Mouse (Mus musculus): ENCODE data around the gene Epm2aip1.

Epm2aip1 gene

DNA sequence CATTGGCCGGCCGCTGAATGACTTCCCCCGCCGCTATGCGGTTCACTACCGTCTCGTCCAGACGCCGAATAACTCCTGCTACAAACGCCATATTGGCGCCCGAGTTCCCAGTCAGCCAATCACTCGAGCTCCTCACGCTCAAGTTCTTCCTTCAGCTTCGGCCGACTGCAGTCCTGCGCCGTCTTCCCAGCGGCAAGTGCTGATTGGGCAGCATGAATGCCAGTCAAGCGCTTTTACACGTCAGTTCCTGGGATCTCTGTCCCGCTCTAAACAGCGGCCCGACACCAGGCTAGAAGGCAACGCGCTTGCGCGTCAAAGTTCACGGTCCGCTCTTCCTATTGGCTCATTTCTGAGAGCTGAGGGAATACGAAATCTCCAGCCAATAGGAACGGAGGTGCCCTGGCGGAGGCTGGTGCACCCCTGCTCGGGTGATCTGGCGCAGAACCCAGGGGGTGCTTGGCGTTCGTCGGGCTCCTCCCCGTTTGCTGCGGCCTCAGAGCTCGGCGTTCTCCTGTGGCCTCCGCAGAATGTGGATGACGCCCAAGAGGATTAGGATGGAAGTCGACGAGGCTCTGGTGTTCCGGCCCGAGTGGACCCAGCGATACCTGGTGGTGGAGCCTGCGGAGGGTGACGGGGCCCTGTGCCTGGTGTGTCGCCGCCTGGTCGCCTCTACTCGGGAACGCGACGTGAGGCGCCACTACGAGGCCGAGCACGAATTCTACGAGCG is at the start of gene Epm2aip1, which contains the start of gene Mlh1:
TSS of gene Epm2aip1 (plus strand) at position 496 of the 727 bp plus-strand sequence.
TSS of gene Mlh1 (minus strand) at position 358 of the 727 bp plus-strand sequence.
- WGBS, result under 1% methylated on average over 64 of the region's 64 CpGs

GRCm38 (mm10) chr9:111223406-111223805 is 48.3 kb upstream of the Epm2aip1 start:
- WGBS, result 89% methylated on average over 5 of the region's 5 CpGs

- 84% methylated on average over 5 of the region's 5 CpGs for WGBS
Measured at GRCm38 (mm10) chr9:111228446-111228845, 43.3 kb upstream of the Epm2aip1 start.

- WGBS, result 94% methylated on average over 9 of the region's 9 CpGs
Measured at GRCm38 (mm10) chr9:111234701-111235100, 37.0 kb upstream of the Epm2aip1 start.

DNA sequence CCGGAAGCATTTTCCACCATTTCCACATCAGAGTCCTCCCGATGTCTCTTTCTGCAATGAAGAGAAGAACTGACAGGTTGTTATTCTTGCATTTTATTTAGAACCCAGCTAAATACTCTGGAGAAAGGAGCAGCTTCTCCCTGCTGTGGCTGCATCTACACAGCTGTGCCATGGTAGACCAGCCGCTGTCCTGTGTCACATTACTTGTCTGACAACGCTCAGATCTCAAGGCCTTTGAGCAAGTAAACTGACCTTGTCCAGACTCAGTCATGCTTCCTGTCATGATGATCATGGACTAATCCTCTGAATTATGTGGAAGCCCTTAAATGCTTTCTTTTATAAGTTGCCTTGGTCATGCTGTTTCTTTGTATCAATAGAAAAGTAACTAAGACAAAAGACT is 31.9 kb upstream of the Epm2aip1 start:
- WGBS, result 88% methylated on average over 4 of the region's 4 CpGs

DNA sequence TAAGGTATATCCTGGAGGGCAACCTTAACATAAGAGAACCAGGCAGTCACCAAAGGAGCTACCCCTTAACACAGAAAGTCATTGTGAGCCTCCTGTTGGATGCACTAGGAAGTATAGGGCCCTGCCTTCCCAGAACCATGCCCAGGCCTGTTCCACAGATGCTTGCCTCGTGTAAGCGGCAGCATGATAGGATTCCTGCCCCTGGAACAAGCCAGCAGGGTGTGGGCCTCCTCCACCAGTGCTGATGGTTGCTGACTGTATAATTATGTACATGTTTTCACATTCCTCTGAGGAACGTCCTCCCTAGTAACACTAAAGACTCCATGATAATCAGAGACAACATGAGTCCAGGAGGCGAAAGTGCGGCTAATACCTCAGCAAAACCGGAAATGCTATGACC is 28.3 kb upstream of the Epm2aip1 start:
- WGBS, result 84% methylated on average over 6 of the region's 6 CpGs

DNA sequence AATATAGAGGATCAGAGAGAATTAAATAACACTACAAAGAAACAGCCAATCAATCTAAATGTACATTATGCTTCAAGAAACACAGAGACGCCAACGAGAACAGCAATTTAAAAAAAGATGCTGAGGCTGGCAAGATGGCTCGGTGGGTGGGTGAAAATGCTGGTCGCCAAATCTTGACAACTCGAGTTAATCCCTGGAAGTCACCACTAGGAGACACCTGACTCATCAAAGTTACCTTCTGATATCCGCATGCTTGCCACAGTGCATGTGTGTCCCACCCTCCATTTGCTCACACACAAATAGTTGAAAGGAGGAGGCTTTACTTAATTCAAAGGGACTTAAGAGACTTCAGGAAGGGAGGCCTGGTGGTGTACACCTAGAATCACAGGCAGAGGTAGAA is 26.2 kb upstream of the Epm2aip1 start:
- WGBS, result 42% methylated on average over 6 of the region's 6 CpGs

GRCm38 (mm10) chr9:111247682-111248246 is 24.0 kb upstream of the Epm2aip1 start:
- 80% methylated on average over 3 of the region's 3 CpGs for WGBS

- WGBS, result 77% methylated on average over 7 of the region's 7 CpGs
Measured at GRCm38 (mm10) chr9:111252161-111252869, 19.4 kb upstream of the Epm2aip1 start.

GRCm38 (mm10) chr9:111260360-111260985 is 11.3 kb upstream of the Epm2aip1 start:
- 53% methylated on average over 1 of the region's 1 CpGs for WGBS

DNA sequence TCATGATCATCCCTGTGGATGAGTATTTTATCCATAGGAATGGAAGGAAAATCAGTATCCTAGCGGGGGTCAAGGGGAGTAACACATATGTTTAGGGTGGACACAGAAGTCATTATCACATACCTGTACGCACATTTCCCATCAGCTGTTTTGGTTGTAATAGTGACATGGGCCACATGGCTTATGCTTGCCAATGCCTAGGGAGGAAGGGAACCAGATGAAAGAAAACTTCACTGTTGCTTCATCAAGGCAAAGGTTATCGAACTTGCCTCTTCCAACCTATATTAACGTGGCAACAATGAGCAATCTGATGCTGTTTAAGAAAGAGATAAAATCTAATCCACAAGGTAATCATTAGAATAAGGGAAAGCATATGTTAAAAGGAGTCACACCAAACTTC is 10.4 kb upstream of the Epm2aip1 start:
- 97% methylated on average over 4 of the region's 4 CpGs for WGBS

DNA sequence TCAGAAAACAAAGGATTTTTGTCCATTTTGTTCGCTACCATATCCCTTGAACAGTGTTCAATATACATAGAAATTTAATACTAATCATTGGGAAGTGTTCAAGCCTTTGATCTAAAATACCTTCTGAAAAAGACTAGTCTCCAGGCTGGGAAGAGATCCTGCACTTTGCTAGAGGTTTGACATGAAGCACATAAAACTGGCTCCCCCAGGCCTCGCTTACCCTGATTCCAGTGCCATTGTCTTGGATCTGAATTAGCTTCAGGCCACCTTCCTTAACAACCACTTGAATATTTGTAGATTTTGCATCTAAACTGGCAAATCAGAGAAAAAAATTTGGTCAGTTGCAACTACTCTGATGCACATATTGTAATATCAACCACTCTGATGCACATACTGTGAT is 3.7 kb upstream of the Epm2aip1 start:
- WGBS, result 95% methylated on average over 2 of the region's 2 CpGs

GRCm38 (mm10) chr9:111270606-111271005 is 1.1 kb upstream of the Epm2aip1 start:
- WGBS, result 16% methylated on average over 5 of the region's 5 CpGs

DNA sequence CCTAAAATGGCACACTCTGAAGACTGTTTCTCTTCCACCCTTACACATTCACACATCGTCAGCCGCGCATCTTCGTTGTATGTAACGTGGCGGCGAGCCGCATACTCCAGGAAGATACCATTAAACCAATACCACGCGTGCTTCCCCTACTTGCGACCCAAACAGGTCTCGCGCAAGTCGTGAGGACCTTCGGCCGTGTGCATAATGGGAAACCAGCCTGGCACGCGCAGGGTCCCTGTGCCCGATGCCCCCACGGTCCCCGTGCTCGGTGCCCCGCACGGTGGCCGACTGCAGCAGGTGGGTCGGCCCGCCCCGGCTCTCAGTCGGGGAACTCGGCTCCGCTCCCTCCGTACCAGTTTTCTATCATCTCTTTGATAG is 684 bp upstream of the Epm2aip1 start:
- under 1% methylated on average over 32 of the region's 32 CpGs for WGBS

- 2% methylated on average over 19 of the region's 19 CpGs for WGBS
Measured at GRCm38 (mm10) chr9:111272356-111272755, 627 bp downstream of the Epm2aip1 start.

DNA sequence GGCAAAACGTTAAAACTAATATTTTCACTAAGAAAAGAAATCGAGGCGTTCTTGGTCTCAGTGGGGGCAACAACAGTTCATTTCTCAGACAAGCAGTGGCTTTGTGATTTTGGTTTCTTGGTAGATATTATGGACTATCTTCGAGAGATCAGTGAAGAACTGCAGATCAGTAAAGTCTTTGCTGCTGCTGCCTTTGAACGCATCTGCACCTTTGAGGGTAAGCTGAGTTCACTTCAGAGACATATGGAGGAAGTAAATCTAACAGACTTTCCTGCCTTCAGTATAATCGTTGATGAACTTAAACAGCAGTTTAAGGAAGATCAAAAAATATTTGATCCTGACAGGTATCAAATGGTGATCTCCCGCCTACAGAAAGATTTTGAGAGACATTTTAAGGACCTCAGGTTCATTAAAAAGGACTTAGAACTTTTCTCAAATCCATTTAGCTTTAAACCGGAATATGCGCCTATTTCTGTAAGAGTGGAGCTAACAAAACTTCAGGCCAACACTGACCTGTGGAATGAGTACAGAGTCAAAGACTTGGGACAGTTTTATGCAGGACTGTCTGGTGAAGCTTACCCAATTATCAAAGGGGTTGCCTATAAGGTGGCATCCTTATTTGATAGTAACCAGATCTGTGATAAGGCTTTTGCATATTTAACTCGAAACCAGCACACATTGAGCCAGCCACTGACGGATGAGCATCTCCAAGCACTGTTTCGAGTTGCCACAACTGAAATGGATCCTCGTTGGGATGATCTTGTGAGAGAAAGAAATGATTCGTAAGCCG is 1.5 kb downstream of the Epm2aip1 start:
- WGBS, result 55% methylated on average over 15 of the region's 15 CpGs

- WGBS, result 39% methylated on average over 1 of the region's 1 CpGs
Measured at GRCm38 (mm10) chr9:111273958-111274357, 2.2 kb downstream of the Epm2aip1 start.

GRCm38 (mm10) chr9:111275156-111275555 is 3.4 kb downstream of the Epm2aip1 start:
- 35% methylated on average over 1 of the region's 1 CpGs for whole genome bisulfite sequencing

GRCm38 (mm10) chr9:111285061-111285460 is 13.3 kb downstream of the Epm2aip1 start:
- WGBS, result 68% methylated on average over 3 of the region's 3 CpGs

- 33% methylated on average over 5 of the region's 5 CpGs for WGBS
Measured at GRCm38 (mm10) chr9:111285676-111286075, 13.9 kb downstream of the Epm2aip1 start.

DNA sequence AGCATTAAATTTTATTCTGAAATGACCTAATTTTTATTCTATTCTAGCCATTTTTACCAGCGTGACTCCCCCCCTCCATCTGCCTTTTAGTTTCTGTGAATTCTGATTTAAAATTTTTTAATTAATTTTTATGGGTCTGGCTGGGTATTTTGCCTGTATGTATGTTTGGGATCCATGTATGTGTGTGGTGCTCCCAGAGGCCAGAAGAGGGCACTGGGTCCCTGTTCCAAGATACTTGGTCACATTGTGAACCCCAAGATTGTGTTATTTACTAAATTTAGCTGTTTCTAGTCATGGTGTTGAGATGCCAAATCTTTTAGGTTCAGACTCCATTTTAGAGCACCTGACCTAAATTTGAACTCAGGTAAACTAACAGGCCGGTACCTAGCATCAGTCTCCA is 14.7 kb downstream of the Epm2aip1 start:
- 81% methylated on average over 2 of the region's 2 CpGs for WGBS

DNA sequence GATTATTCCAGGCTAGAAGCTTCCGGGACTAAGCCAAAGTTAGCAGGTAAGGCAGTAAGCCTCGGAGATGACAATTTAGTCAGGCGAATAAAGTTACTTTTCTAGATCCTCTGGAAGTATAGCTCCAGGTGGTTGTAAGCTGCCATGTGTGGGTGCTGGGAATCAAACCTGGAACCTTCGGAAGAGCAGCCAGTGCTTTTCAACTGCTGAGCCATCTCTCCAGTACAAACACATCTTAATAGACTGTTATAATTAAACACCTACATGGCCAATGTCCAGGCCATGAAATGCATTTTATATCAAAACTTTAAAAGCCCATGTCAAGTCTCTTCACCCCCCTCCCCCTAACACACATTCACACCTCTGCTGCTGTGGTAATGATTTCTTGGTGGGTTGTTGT is 16.2 kb downstream of the Epm2aip1 start:
- WGBS, result 96% methylated on average over 4 of the region's 4 CpGs
